In genomic region chr7:46084839-46085513, GRCm38 (mm10) we compare ENCODE assay signal across 11 mouse cellular contexts. TPM values are rescaled to one million over a fixed set of nuclear protein-coding genes. Genes with fewer than 3 reads are reported as not detected.
DNase-seq lines count a peak whose midpoint lies in the region; ATAC-seq lines count a peak whose summit lies in the region.
"Had no signal": no experiment of that assay in that cellular context is flagged by ENCODE, and none has a peak within 500 bp of the region (broad histone marks: within the 10 kb centered on the region; RNA-seq: fewer than 3 reads in every experiment).

No protein-coding gene starts in this region.

- no peak overlapping the region for H3K4me3 ChIP-seq in hindbrain, embryonic 15.5 days
- H3K4me3 ChIP-seq in hindbrain, embryonic 11.5 days (ENCODE audit: low read depth, low read length) = no peak overlapping the region
- H3K4me3 ChIP-seq: layer of hippocampus, adult 2 months; neural tube, embryonic 13.5 days had no signal

- no peak overlapping the region for H3K27ac ChIP-seq in hindbrain, embryonic 15.5 days (replicated peaks)
- H3K27ac ChIP-seq in hindbrain, embryonic 11.5 days (ENCODE audit: low read depth, low read length) = no peak overlapping the region
- H3K27ac ChIP-seq: layer of hippocampus, adult 2 months; neural tube, embryonic 13.5 days had no signal

- no peak for DNase-seq in hindbrain, embryonic 11.5 days (ENCODE audit: low spot score)
- DNase-seq in ES-CJ7 (ENCODE audit: low read depth, low spot score) (peak; percentile 23), ZHBTc4 (ENCODE audit: low read depth, low spot score) (peak; percentile 61)
- DNase-seq in kidney, postnatal 14 days = peak; percentile 63
- DNase-seq in right cerebral cortex, postnatal 36 days (ENCODE audit: low spot score in 2 of 2) = no peak
- DNase-seq in layer of hippocampus, postnatal 25 days (ENCODE audit: extremely low spot score in 1 of 2, low spot score in 1 of 2) = no peak
- no peak for DNase-seq in embryo, embryonic 10 days (ENCODE audit: low spot score)

- no peak overlapping the region for H3K9ac ChIP-seq in hindbrain, embryonic 15.5 days
- no peak overlapping the region for H3K9ac ChIP-seq in hindbrain, embryonic 11.5 days (ENCODE audit: low read depth, low read length)
- H3K9ac ChIP-seq: neural tube, embryonic 13.5 days had no signal

- H3K9me3 ChIP-seq in hindbrain, embryonic 15.5 days = no peaks in the 10 kb centered on the region
- H3K9me3 ChIP-seq in hindbrain, embryonic 11.5 days (ENCODE audit: control insufficient read depth, low read length) = no peaks in the 10 kb centered on the region

- H3K4me2 ChIP-seq in hindbrain, embryonic 15.5 days = no peak overlapping the region
- no peak overlapping the region for H3K4me2 ChIP-seq in hindbrain, embryonic 11.5 days (replicated peaks; ENCODE audit: low read depth, low read length)
- H3K4me2 ChIP-seq: neural tube, embryonic 13.5 days had no signal

- ATAC-seq in hindbrain, embryonic 15.5 days (ENCODE audit: low FRiP score, low read depth) = peak; percentile 53; the same call in 1 of the 2 replicates
- ATAC-seq in hindbrain, embryonic 11.5 days (ENCODE audit: low FRiP score) = no peak

- H3K36me3 ChIP-seq in hindbrain, embryonic 15.5 days = peaks cover 35% of the 10 kb centered on the region
- peaks cover 3% of the 10 kb centered on the region; the same call in 1 of the 2 replicates for H3K36me3 ChIP-seq in hindbrain, embryonic 11.5 days (ENCODE audit: control insufficient read depth, insufficient read depth, low read length)

- no peaks in the 10 kb centered on the region for H3K27me3 ChIP-seq in hindbrain, embryonic 15.5 days
- H3K27me3 ChIP-seq in hindbrain, embryonic 11.5 days (ENCODE audit: control insufficient read depth, insufficient read depth, low read length) = no peaks in the 10 kb centered on the region
- H3K27me3 ChIP-seq: neural tube, embryonic 13.5 days had no signal

- no peaks in the 10 kb centered on the region for H3K4me1 ChIP-seq in hindbrain, embryonic 15.5 days (replicated peaks)
- H3K4me1 ChIP-seq in hindbrain, embryonic 11.5 days (replicated peaks; ENCODE audit: control insufficient read depth, insufficient read depth, low read length) = no peaks in the 10 kb centered on the region
- H3K4me1 ChIP-seq: neural tube, embryonic 13.5 days had no signal

- WGBS in hindbrain, embryonic 15.5 days = 65% methylated on average over 16 of the region's 16 CpGs
- WGBS in hindbrain, embryonic 11.5 days = 81% methylated on average over 16 of the region's 16 CpGs

RNA-seq across cellular contexts. Expression of gene Kcnj11, which starts 15.6 kb away (rescaled TPM):
- polyA plus RNA-seq in hindbrain, embryonic 15.5 days (2015; fragmentation: Nextera tagmentation; extraction: Ambion mirVana) = 2.5 and 3.3 TPM in 2 replicates
- polyA plus RNA-seq in hindbrain, embryonic 11.5 days (2014; fragmentation: Nextera tagmentation; extraction: Ambion mirVana) = 0.25 and 0.49 TPM in 2 replicates
- 10 to 100 TPM; 31.8 to 31.9 TPM for total RNA-seq in layer of hippocampus, postnatal 25 days (2021)
- polyA plus RNA-seq: spleen, adult 2 months had no signal

RNA-seq across cellular contexts. Expression of gene Nomo1, which starts 51.5 kb away (rescaled TPM):
- 45.8 and 47.0 TPM in 2 replicates for polyA plus RNA-seq in hindbrain, embryonic 15.5 days (2015; fragmentation: Nextera tagmentation; extraction: Ambion mirVana)
- 13.8 and 14.9 TPM in 2 replicates for polyA plus RNA-seq in hindbrain, embryonic 11.5 days (2014; fragmentation: Nextera tagmentation; extraction: Ambion mirVana)
- total RNA-seq in layer of hippocampus, postnatal 25 days (2021) = 100 to 1,000 TPM; 103 to 109 TPM

RNA-seq across cellular contexts. Expression of gene Abcc6, which starts 54.9 kb away (rescaled TPM):
- polyA plus RNA-seq in hindbrain, embryonic 15.5 days (2015; fragmentation: Nextera tagmentation; extraction: Ambion mirVana) = 0.52 and 0.82 TPM in 2 replicates
- polyA plus RNA-seq in hindbrain, embryonic 11.5 days (2014; fragmentation: Nextera tagmentation; extraction: Ambion mirVana) = 0.11 and 0.38 TPM in 2 replicates
- 1 to 10 TPM; 2.3 to 4.3 TPM for total RNA-seq in layer of hippocampus, postnatal 25 days (2021)

Comparison
In these comparisons a context has a peak if more than half of its experiments do, and no peak if none do; other contexts are left out.
1. DNase-seq: peak in ES-CJ7 (single experiment), ZHBTc4 (single experiment) and kidney, postnatal 14 days (single experiment); none in hindbrain, embryonic 11.5 days (single experiment), right cerebral cortex, postnatal 36 days (0 of 2), layer of hippocampus, postnatal 25 days (0 of 2) and embryo, embryonic 10 days (single experiment).